Mouse (Mus musculus) midbrain, postnatal 0 days (tissue): Measurements from ENCODE around the gene Tatdn2. TPM values are rescaled to one million over a fixed set of nuclear protein-coding genes. Genes with fewer than 3 reads are reported as not detected.

Experiments
- ATAC-seq: fragments of 200-750 bp; cut with Nextera tagmentation; 2 replicates; pipeline ENCODE4 v1.8.0; 2017; ENCODE audit warnings: moderate number of reproducible peaks, mild to moderate bottlenecking, moderate TSS enrichment, moderate library complexity; ENCODE audit not compliant: low FRiP score
- DNase-seq: peaks from one replicate; pipeline ENCODE4 v3.0.0-alpha.2; 2015; ENCODE audit warnings: low spot score
- H3K27ac ChIP-seq: fragments of 300-500 bp; sonication (generic); 2 replicates; pipeline ENCODE4 v1.5.1; 2014; ENCODE audit warnings: low read depth, mild to moderate bottlenecking, low read length, mixed read lengths
- H3K27me3 ChIP-seq: fragments of 300-500 bp; sonication (generic); 2 replicates; pipeline ENCODE4 v1.6.1; 2014; ENCODE audit warnings: low read length, control low read depth, mixed read lengths; ENCODE audit not compliant: insufficient read depth
- H3K36me3 ChIP-seq: fragments of 300-500 bp; sonication (generic); 2 replicates; pipeline ENCODE4 v1.6.1; 2014; ENCODE audit warnings: low read length, control low read depth, mixed read lengths; ENCODE audit not compliant: insufficient read depth
- H3K4me1 ChIP-seq: fragments of 300-500 bp; sonication (generic); 2 replicates; pipeline ENCODE4 v1.6.1; 2014; ENCODE audit warnings: mild to moderate bottlenecking, control low read depth, antibody characterized with exemption, low read length, mixed read lengths; ENCODE audit not compliant: insufficient read depth
- H3K4me2 ChIP-seq: fragments of 300-500 bp; sonication (generic); 2 replicates; pipeline ENCODE4 v1.6.1; 2014; ENCODE audit warnings: low read depth, mild to moderate bottlenecking, low read length, mixed read lengths; ENCODE audit not compliant: poor library complexity, severe bottlenecking
- H3K4me3 ChIP-seq: fragments of 300-500 bp; sonication (generic); 2 replicates; pipeline ENCODE4 v1.5.1; 2014; ENCODE audit warnings: low read depth, mild to moderate bottlenecking, low read length, moderate library complexity
- H3K9ac ChIP-seq: fragments of 300-500 bp; sonication (generic); replicated peaks from 2 replicates; pipeline ENCODE4 v1.6.1; 2014; ENCODE audit warnings: mild to moderate bottlenecking, low read length, moderate library complexity, mixed read lengths; ENCODE audit not compliant: poor library complexity, severe bottlenecking
- H3K9me3 ChIP-seq: fragments of 300-500 bp; sonication (generic); 2 replicates; pipeline ENCODE4 v1.6.1; 2016; ENCODE audit warnings: low read length, control low read depth
- CTCF ChIP-seq: IDR thresholded peaks from 2 replicates; pipeline ENCODE4 v1.5.1; 2016; ENCODE audit warnings: antibody characterized with exemption, mild to moderate bottlenecking
- WGBS: fragments of 180-500 bp; shearing (Covaris S2); extraction: QIAGEN DNeasy Blood & Tissue Kit; methylation state at CpG from one replicate; pipeline ENCODE4 v1.1.7; 2014; 5-methylcytosine and 5-hydroxymethylcytosine counted together
- microRNA-seq: library from miRNA; unstranded; fragments of <30 nt; microRNA quantifications from one replicate; pipeline ENCODE4, GENCODE M21; 2016; ENCODE audit warnings: borderline number of aligned reads
- polyA plus RNA-seq: library from polyadenylated mRNA; unstranded; fragments of >200 nt; fragmentation: Nextera tagmentation; extraction: Ambion mirVana; gene quantifications from 2 replicates; pipeline ENCODE4 v1.2.1, GENCODE M21; 2015
- total RNA-seq: library from RNA; depleted of rRNA; stranded (reverse); fragments of >200 nt; gene quantifications from 2 replicates; pipeline ENCODE4 v1.2.3, GENCODE M21; 2014; rRNA removed

Gene Tatdn2
- total and polyA plus RNA-seq, 2 experiments from 2014 or later, result 1.5 to 63.4 TPM

- no peak for TF ChIP-seq CTCF
- no peak overlapping the region for H3K4me2 ChIP-seq
- H3K36me3 ChIP-seq, result peaks cover 9% of the 10 kb centered on the region
- no peaks in the 10 kb centered on the region for H3K4me1 ChIP-seq
- DNase-seq, result no peak
- no peaks in the 10 kb centered on the region for H3K27me3 ChIP-seq
- no peak overlapping the region for H3K4me3 ChIP-seq
- no peak overlapping the region for H3K27ac ChIP-seq
- no peak for ATAC-seq
- H3K9ac ChIP-seq, result no peak overlapping the region
- H3K9me3 ChIP-seq, result no peaks in the 10 kb centered on the region
These were observed 48.3 kb downstream of the Tatdn2 start for GRCm38 (mm10) chr6:113745117-113745516.

- Histone ChIP-seq H3K9ac (no peak overlapping the region), H3K9me3 (no peaks in the 10 kb centered on the region), H3K36me3 (peaks cover 24% of the 10 kb centered on the region), H3K27me3 (no peaks in the 10 kb centered on the region), H3K27ac (no peak overlapping the region), H3K4me3 (no peak overlapping the region), H3K4me2 (no peak overlapping the region), H3K4me1 (no peaks in the 10 kb centered on the region)
- DNase-seq (no peak), ATAC-seq (no peak)
- no peak for TF ChIP-seq CTCF
- 86% methylated on average over 14 of the region's 14 CpGs for WGBS
These were observed 50.4 kb downstream of the Tatdn2 start for GRCm38 (mm10) chr6:113747284-113747683.

DNA sequence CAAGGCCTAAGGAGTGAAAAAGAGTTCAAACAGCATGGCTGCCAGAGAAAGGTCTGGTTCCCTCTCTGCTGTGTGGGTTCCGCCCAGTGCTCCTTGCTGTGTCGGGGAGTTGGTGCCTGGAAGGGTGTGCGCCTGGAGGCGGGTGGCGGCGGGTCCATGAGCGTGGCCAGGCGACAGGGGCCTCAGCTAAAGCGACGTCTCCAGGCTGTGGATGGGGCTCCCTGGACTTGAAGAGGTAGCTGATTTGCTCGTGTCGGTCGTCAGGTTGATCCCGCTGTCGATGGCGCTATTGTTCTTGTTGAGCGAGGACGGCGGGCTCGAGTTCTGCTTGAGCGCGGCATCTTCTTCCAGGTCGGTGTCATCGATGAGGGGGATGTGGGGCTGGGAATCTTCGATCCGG is 51.5 kb downstream of the Tatdn2 start:
- TF ChIP-seq CTCF, result no peak
- 29% methylated on average over 26 of the region's 26 CpGs for WGBS

DNA sequence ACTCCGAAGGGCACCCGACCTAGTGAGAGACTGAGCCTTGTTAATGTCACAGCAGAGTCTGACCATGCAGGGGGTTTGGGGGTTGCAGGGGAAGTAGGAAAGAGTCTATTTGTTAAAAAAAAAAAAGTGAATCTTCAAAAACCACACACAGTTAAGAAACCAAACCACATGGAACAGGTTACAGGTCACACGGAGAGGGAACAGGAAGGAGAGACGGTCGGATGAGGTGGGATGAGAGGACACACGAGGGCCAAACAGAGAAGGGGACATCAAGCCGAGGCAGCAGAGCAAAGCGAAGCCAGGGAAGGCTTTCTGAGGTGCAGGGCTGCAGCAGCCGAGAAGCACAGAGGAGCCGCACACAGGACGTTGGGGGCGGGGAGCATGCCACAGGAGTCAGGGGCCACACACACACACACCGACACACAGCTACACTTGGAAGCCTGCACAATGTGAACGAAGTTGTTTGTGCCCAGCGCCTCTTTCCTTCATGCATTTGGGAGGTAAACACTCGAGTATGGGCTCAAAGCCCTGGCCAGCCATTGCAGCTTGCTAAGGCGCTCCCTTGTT is 52.4 kb downstream of the Tatdn2 start:
- 60% methylated on average over 17 of the region's 17 CpGs for WGBS

More for the DNA sequence above, 51.5 kb downstream of the Tatdn2 start:
- Histone ChIP-seq H3K9me3 (no peaks in the 10 kb centered on the region), H3K27ac (no peak overlapping the region), H3K4me2 (no peak overlapping the region), H3K27me3 (no peaks in the 10 kb centered on the region), H3K4me3 (no peak overlapping the region), H3K4me1 (no peaks in the 10 kb centered on the region), H3K36me3 (peaks cover 31% of the 10 kb centered on the region), H3K9ac (no peak overlapping the region)
- no peak for ATAC-seq
- DNase-seq, result no peak

More for the DNA sequence above, 52.4 kb downstream of the Tatdn2 start:
- Histone ChIP-seq H3K4me2 (no peak overlapping the region), H3K27ac (no peak overlapping the region), H3K4me1 (no peaks in the 10 kb centered on the region), H3K9me3 (no peaks in the 10 kb centered on the region), H3K4me3 (no peak overlapping the region), H3K36me3 (peaks cover 31% of the 10 kb centered on the region), H3K9ac (no peak overlapping the region), H3K27me3 (no peaks in the 10 kb centered on the region)
- DNase-seq (no peak), ATAC-seq (no peak)
- no peak for TF ChIP-seq CTCF

Small RNA genes lying within 50 kb of the gene (microRNA-seq; reads per million reads assigned to microRNA genes)
- not detected for gene Mir7042

Other genes starting within 250 kb of the Tatdn2 start
- gene Il17re, start 238.6 kb upstream of the Tatdn2 start, total RNA-seq, result 0.49 TPM in 1 of 2 replicates, not detected in the other
- 0.48 and 0.77 TPM in 2 replicates for gene Il17re, start 238.6 kb upstream of the Tatdn2 start, polyA plus RNA-seq
- gene Il17rc, start 225.6 kb upstream of the Tatdn2 start, total RNA-seq, result 4.7 and 11.6 TPM in 2 replicates
- gene Il17rc, start 225.6 kb upstream of the Tatdn2 start, polyA plus RNA-seq, result 4.1 and 4.2 TPM in 2 replicates
- 39.4 and 43.0 TPM in 2 replicates for gene Creld1, start 213.8 kb upstream of the Tatdn2 start, total RNA-seq
- 56.6 and 60.4 TPM in 2 replicates for gene Creld1, start 213.8 kb upstream of the Tatdn2 start, polyA plus RNA-seq
- 29.4 and 39.3 TPM in 2 replicates for gene Prrt3, start 195.1 kb upstream of the Tatdn2 start, total RNA-seq
- gene Prrt3, start 195.1 kb upstream of the Tatdn2 start, polyA plus RNA-seq, result 18.4 and 20.7 TPM in 2 replicates
- 71.9 and 74.1 TPM in 2 replicates for gene Emc3, start 165.4 kb upstream of the Tatdn2 start, total RNA-seq
- gene Emc3, start 165.4 kb upstream of the Tatdn2 start, polyA plus RNA-seq, result 111 and 120 TPM in 2 replicates
- gene Fancd2, start 165.4 kb upstream of the Tatdn2 start, total RNA-seq, result 2.4 and 3.4 TPM in 2 replicates
- gene Fancd2, start 165.4 kb upstream of the Tatdn2 start, polyA plus RNA-seq, result 0.99 and 1.2 TPM in 2 replicates
- gene Fancd2os, start 96.3 kb upstream of the Tatdn2 start, total RNA-seq, result 0.47 TPM in 1 of 2 replicates, not detected in the other
- gene Fancd2os, start 96.3 kb upstream of the Tatdn2 start, polyA plus RNA-seq, result 0.11 and 0.18 TPM in 2 replicates
- 210 and 215 TPM in 2 replicates for gene Brk1, start 92.3 kb upstream of the Tatdn2 start, total RNA-seq
- 284 and 289 TPM in 2 replicates for gene Brk1, start 92.3 kb upstream of the Tatdn2 start, polyA plus RNA-seq
- 83.1 and 86.1 TPM in 2 replicates for gene Vhl, start 73.1 kb upstream of the Tatdn2 start, total RNA-seq
- 64.9 and 70.4 TPM in 2 replicates for gene Vhl, start 73.1 kb upstream of the Tatdn2 start, polyA plus RNA-seq
- gene Irak2, start 58.6 kb upstream of the Tatdn2 start, total RNA-seq, result 5.2 and 7.6 TPM in 2 replicates
- gene Irak2, start 58.6 kb upstream of the Tatdn2 start, polyA plus RNA-seq, result 2.5 and 2.7 TPM in 2 replicates
- not detected in 2 replicates for gene Ghrl, start 22.8 kb downstream of the Tatdn2 start, total RNA-seq
- gene Ghrl, start 22.8 kb downstream of the Tatdn2 start, polyA plus RNA-seq, result 0.47 TPM in 1 of 2 replicates, not detected in the other
- gene Sec13, start 43.7 kb downstream of the Tatdn2 start, total RNA-seq, result 104 and 112 TPM in 2 replicates
- 145 and 153 TPM in 2 replicates for gene Sec13, start 43.7 kb downstream of the Tatdn2 start, polyA plus RNA-seq